Mouse (Mus musculus) embryo, embryonic 9.5 days (tissue): Measurements from ENCODE around the gene Bend3.
A peak's percentile ranks its signal among the peaks of the same experiment; 100 is the strongest.

ENCODE experiments used
- DNase-seq: peaks from one replicate; pipeline ENCODE4 v3.0.0-alpha.2; 2017; ENCODE audit errors: extremely low spot score

Bend3 gene

DNA sequence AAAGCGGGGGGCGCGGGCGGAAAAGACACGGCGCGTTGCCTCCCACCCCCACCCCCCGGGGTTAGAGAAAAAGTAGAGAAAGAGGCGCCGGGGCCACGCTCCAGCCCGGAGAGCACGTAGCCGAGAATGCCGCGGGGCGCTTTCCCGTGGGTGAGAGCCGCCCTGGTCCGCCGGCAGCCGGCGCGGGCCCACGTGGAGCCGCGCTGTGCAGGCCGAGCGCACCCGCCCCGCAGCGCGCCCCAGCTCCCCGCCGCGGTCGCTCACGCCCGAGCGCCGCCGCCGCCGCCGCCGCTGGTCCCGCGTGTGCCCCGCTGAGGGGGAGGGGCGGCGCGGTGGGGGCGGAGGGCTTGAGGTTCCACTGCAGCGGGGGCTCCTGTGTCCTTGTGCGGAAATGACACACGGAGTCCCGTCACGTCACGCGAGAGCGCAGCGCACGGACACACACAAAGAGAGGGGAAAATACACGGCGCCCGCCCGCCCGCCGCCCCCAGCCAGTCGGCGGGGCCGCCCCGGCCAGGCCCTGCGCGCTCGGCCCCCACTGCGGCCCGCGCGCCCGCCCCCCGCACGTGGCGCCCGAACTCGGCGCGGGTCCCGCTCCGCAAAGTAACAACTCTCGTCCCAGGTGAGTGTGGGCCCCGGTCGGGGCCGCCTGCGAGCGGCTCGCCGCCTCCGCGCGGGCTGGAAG, at the start of gene Bend3:
Gene Bend3 (plus strand): TSS at position 81 of the 685 bp plus-strand sequence.
- DNase-seq = peak; percentile 70

DNA sequence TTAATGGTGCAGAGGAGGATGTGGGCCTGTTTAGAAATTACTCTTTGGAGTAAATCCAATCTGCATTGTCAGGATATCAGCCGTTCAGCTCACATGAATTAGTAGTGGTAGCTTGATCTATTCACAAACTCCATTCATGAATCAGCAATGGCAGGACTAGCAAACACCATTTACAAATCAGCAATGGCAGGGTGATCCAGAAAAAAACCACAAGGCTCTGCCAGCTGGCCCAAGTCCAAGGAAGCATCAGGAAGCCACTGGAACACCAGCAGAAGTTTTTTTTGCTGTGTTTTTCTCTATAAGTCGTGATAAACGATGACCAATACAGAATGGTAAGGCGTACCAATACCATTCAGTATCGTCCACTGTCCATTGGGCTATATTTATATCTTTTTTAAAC, 48.0 kb upstream of the Bend3 start:
- no peak for DNase-seq

DNA sequence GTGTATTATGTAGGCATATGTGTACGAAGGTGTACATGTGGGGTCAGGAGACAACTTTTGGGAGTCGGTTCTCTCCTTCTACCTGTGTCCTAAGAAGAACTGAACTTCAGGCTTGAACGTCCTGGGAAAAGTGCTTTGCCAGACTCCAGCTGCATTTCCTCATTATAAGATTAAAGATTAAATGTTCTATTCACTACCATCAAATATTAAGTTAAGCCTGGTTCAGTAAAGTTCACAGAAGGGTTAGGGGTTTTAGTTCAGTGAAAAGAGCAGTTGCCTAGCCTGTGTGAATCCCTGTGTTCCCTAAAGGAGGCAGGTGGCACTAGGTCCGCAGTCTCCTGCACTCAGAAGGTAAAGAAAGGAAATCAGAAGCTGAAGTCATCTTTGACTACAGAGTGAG, 44.3 kb upstream of the Bend3 start:
- DNase-seq = no peak

DNA sequence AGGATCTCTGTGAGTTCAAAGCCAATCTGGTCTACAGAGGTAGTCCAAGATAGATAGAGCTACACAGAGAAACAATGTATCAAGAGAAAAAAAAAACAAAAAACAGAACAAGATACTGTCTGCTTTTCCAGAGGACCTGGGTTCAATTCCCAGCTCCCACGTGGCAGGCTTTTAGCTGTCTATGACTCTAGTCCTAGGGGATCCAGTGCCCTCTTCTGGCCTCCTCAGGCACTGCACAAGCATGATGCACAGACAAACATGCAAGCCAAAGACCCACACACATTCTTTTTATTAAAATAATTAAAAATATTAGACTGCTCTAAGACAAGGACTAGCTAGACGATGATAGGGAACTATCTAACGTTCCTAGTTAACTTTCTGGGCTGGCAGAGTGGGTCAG, 42.9 kb upstream of the Bend3 start:
- no peak for DNase-seq

DNA sequence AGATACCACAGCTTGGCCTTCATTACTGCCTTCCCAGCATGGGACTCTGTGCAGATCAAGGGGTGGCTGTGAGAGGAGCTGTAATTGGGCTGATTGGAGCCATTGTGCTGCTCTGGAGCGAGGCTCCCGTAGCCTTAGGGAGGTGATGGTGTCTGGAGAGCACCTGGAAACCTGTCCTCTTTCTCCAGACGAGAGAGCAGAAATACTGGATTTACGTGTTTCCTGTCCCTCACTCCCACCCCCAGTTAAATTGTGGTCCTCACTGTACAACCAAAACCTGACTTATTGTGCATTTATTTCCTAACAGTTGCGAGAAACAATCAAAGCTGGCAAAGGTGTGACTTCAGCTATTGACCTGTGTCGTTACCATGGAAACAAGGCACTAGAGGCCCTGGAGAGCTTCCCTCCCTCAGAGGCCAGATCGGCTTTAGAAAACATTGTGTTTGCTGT, 39.1 kb upstream of the Bend3 start:
- DNase-seq = peak; percentile 63

DNA sequence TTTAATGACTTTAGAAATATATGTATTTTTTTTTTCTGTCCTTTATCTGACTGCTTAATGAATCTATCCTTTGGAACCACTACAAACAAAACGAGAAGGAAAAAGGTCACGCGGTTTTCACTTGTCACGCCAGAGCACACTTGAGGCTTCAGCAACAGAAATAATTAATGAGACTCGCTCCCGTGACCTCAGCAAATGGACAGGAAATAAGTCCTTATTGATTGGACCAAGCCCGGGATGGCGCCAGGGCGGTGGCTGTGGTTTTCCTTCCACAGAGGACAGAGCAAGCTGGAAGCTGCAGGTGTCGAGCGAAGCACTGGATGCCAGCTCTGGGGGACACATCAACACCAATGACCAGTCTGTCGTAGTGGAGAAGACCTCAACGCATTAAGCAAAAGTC, 38.6 kb upstream of the Bend3 start:
- DNase-seq = peak; percentile 42

DNA sequence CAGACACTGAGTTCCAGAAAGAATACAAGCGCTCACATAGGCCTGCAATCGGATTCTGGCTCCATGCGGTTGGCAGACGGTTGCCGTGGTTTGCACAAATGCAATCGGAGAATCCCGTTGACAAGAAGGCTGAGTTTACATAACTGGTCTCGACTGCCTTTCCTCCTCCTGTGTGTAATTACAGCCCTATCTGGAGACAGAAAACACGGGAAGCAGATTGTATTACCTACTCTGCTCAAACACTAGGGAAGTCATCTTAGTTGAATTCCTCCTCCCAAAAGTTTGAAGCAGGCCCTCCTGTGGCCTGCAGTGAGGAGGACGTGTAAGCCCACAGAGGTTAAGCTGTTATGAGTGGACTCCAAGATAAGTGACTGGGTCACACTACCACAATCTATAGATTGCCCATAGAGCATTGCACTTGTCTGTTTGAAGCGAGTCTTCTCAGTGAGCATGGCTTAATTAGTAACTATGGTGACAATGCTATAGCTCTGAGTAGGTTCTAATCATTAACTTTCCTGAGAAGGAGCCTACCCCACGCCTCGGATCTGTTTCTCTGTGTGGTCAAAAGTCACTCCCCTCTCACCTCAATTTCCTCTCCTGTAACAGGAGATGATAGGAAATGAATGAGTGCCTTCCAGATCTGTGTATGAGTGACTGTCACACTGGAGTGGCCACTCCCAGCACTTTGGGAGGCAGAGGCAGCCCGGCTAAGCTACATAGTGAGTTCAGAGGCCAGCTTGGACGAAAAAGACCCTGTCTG, 37.5 kb upstream of the Bend3 start:
- DNase-seq = peak; percentile 28

DNA sequence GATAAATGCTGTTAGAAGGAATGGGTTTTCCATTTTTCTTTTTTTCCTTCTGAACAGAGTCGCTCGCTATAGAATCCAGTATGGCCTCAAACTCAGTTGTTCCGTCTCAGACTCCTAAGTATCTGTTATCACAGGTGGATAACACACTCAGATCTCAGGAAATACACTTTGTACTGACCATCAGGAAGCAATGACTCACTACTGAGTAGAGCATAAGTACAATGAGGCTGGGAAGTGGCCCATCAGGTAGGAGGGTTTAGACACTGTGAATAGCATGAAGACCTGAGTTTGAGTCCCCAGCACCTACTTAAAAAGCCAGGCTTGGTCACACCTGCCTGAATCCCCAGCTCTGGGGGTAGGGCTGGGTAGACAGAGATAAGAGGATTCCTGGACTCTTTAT, 30.0 kb upstream of the Bend3 start:
- no peak for DNase-seq

DNA sequence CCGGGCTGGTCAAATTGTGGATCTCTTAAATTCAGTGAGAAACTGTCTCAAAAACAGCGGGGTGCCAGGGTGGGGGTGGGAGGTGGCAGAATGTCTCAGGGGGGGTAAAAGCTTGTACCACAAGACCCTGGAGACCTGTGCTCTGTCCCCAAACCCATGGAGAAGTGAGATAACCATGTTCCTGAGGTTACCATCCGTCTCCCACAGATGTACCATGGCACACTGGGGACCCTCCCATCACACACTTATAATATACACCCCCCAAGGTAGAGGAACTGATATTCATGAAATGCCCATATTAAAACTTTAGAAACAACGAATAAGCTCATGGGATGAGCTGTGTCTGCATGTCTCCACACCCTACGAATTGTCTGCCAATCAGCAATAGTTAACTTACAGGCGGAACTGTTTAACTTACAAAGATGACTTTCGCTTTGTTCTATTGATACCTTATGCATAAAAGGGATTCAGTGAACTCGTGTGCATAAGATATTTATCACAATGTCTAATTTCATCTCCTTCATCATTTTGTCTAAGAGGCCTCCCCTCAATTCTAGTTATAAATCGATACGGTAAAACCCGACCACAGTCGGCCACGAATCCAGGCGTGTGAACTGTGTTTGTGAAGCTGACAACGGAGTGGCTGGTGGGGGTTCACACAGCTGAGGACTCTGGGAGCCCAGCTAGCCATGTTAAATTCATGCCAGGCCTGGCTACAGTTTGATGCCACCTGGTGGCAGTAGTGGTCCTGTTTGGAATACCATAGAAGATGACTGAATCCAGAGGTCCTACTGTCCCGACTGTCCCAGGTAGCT, 26.6 kb upstream of the Bend3 start:
- DNase-seq = peak; percentile 66

DNA sequence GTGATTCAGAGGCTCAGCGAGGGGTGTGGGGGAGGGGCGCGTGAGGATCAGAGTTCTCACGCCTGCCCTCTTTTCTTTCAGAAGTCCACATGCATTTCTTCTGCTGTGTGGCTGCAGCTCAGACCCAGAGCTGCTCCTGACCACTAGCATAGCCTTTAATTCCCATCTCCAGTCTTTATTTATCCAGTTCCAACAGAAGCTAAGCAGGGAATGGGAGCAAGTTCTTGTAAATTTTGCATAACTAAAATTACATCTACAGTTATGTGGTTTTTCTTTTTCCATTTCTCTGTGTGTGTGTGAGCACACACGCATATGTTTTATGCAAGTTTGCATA, 26.0 kb upstream of the Bend3 start:
- no peak for DNase-seq

DNA sequence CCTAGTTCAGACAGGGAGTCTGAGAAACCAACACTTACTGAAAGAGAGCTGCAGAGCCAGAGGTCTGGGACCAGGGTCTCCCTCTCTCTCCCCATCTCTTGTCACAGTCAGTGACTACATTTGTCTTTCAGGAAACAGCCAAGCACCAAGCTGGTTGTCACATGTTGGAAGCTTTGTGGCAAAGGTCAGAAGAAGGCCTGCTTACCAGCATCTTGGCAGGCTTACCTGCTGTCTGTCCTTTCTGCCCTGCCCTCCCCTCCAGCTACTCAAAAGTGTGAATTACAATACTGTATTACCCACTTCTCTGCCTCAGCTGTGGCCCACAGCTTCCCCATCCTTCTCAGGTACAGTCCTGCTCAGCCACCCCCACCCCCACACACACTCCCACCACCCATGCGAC, 24.4 kb upstream of the Bend3 start:
- no peak for DNase-seq

DNA sequence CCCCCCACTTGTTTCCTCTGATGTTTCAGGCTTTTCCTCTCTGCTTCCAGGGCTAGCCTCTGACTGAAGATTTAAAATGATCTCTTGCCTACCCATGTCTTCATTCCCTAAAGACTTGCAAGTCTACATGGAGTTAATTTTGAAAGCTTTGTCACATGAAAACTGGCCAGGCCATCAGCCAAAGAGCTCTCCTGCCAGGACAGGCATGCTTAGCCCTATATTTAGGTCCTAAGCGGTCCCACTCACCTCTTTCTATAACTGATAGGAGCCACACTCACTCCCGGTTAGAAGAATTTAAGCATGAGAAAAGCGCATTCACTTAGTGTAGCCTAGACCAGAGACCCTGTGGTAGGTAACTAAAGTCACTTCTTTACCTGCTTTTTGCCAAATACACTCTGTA, 24.0 kb upstream of the Bend3 start:
- DNase-seq = no peak

DNA sequence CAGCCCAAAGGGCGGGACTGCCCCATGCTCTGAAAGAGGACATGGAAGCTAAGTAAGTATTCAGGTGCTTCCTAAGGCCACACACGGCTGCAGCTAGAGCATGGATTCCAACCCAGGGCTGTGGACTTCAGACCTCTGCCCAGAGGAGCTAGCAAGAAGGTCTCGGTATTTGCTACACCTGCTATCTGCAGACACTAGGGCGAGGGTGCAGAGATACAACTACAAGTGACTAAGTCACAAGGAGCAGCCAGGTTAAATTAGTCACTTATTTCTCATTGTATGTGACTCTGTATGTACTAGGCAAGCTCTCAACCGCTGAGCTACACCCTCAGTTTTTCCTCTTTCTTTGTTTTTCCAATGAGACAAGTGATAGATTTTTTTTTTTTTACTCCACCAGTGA, 15.8 kb upstream of the Bend3 start:
- DNase-seq = no peak

DNA sequence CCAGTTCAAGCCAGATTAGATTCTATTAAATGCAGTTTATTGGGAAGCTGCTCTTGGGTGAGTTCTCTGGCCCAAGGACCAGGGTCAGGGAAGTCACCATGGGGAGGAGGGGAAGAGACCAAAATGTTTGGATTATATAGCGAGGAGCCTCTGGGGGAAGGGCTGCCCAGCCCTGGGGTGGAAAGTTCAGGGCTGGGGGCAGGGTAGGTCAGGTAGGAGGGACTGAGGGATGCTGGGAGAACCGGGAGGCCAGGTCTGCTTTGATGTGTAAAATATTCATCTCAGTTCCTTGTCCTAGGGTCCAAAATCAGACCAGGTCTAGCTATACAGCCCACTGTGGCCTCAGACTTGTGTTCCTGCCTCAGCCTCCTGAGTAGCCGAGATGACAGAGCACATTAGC, 15.4 kb upstream of the Bend3 start:
- DNase-seq = no peak

DNA sequence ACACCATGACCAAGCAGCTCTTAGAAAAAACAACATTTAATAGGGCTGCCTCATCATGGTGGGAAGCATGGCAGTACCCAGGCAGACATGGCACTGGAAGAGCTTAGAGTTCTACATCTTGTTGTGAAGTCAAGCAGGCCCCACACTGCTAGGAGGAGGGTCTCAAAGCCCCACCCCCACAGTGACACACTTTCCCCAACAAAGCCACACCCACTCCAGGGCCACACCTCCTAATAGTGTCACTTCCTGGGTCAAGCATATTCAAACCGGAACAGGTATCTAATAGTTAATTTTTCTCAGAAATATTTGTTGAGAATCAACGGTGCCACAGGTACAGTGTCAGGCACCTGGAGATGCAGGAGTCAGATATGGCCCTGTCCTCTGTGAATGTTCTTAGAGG, 12.4 kb upstream of the Bend3 start:
- no peak for DNase-seq

DNA sequence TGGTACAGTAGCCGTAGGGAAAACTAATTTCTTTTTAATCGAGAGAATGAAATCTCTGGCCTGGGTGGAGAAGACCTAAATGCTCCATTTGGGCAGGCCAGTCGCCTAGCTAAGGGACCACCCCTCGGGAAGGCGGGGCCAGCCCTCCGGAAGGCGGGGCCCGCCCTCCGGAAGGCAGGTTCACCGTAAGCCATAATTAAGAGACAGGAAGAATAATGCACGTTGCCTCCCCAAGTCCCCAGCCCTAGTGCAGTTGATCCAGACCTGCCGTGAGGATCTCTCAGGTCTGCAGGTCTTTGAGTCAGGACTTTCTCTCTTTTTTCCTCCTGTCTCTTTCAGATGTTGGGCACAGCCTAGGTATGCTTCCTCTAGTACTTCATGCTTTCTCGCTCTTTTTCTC, 11.0 kb upstream of the Bend3 start:
- no peak for DNase-seq

DNA sequence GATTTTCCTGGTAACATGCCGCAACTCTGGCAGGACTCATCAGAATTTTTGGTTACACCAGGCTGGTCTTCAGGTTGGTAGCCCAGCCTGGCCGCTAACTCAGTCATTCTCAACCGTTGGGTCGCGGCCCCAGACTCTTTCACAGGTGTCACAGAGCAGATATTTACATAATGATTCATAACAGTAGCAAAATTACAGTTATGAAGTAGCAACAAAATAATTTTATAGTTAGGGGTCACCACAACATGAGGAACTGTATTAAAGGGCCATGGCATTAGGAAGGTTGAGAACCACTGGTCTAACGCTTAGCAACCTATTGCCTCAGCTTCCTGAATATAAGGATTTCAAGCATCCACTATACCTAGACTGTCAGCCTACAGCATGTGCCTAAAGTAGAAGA, 10.3 kb upstream of the Bend3 start:
- DNase-seq = no peak

DNA sequence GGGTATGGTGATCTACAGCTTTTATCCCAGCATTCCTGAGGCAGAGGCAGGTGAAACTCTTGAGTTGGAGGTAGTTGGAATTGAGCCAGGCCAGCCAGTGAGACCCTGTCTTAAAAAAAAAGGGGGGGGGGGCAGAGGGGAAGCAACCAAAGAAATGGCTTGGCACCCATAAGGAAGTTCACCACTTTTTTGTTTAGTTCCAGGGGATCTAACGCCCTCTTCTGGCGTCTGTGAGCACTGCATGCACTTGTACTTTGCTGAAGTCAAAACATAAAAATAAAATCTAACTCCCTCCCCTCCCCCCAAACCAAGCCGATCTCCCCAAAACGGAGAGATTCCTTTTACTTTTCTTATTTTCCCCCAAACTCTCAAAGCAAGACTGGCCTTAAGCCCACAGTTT, 3.3 kb upstream of the Bend3 start:
- DNase-seq = no peak

DNA sequence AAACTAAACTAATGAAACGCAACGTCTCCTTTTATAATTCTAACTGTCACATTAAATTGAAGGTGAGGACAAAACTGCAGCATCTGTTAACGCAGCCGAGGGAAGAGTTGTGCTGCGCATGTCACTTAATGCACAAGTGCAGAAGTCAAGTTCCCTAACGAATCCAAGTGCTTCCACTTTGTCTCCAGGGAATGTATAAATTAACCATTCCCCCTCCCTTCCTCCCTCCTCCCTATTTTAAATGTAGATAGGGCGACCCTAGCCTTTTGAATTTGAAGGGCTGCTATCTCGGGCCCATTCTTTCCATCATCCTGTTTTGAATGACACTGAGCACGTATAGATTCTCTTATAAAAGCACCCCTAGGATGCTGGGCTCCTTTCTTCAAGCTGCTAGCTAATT, 1.2 kb upstream of the Bend3 start:
- no peak for DNase-seq

DNA sequence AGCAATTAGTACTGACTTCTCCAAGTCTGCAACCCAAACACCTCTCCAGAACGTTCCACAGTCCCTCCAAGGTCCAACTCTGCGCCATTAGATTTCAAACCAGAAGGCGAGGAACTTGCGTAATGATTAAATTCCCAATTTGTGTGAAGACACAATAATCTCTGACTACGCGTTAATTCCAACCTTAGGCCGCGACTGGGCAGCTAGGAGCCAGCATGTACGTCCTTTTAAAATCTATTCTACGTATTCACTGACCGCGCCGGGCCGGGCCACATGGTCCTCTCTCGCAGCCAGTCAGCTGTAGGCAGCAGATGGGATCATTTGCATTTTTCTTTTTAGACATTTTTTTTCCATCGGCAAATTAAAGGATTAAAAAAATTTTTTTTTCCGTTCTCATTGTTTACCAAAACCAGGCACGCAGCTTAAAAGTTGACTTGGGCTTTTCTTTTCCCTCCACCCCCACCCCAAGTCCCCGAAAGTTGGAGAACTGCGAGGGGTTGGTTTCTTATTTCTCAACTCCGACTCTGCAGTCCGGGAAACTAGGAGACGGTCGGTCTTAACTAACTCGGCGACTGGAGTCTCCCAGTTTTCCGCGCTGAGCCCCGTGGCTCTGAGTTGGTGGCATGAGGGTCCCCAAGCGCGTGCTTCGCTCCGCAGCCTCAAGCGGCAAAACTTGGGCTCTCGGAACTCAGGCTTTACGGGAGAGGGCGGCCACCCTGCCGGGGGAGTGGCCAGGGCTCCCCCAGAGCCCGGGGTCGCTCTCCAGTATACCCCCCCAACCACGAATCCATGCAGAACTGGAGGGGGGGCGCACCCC, 558 bp upstream of the Bend3 start:
- DNase-seq = peak; percentile 79

DNA sequence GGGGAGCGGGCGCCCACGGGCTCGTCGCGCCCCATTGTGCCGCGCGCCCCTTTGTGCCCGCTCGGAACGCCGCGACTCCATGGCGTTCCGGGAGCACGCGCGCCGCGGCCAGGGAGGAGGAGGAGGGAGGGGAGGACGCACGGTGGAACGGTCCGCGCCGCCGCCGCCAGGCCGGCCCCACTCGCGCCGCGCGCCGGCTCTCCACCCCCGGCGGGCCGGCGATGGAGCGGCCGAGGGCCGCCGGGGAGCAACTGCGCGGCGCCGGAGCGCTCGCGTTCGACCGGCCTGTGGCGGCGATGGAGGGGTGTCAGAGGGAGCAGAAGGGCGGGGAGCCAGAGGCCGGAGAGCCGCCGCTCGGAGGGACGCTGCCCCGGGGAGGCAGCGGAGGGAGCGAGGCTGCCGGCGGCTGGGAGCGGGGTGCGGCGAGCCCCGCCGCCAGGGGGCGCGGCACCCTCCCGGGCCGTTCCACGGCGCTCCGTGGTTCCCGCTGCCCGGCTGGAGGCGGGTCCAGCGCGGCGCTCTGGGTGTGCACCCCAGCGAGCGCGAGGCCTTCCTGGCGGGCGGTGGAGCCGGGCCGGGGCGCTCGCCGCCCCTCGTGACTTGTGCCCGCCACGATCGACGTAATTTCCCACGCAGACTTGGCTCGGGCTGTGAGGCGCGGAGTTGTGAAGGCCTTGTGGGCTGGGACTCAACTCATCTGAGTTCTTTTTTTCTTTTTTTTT, 966 bp downstream of the Bend3 start:
- peak; percentile 85 for DNase-seq
